Mouse (Mus musculus): ENCODE results near the gene Mturn. TPM values are rescaled to one million over a fixed set of nuclear protein-coding genes. Genes with fewer than 3 reads are reported as not detected.
A peak's percentile ranks its signal among the peaks of the same experiment; 100 is the strongest.

Gene Mturn
- polyA plus RNA-seq, 3 experiments from 2014 or later: 12.1 to 20.4 (median 17.0) TPM

GRCm38 (mm10) chr6:54731726-54732125 lies 50.3 kb downstream of the Mturn start:
- no peak for ATAC-seq

DNA sequence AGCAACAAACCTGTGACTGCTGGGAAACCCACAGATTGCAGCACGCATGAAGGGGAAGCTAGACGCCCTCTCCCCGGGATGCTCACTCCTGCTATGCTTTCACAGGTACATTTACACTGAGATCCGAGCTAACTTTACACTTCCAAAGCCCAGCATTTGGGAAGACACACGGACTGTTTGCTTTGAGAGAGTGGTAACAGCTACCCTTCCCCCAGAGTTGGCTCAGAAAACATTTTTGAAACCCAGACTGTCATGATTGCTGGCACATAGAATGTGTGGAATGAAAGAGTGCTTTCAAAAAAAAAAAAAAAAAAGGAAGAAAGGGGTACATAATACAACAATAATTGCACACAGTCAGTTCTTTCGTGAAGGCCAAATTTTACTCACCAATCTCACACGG lies 51.3 kb downstream of the Mturn start:
- no peak for ATAC-seq

- peak; percentile 41 for ATAC-seq
Measured at GRCm38 (mm10) chr6:54736126-54736525, 54.7 kb downstream of the Mturn start.

DNA sequence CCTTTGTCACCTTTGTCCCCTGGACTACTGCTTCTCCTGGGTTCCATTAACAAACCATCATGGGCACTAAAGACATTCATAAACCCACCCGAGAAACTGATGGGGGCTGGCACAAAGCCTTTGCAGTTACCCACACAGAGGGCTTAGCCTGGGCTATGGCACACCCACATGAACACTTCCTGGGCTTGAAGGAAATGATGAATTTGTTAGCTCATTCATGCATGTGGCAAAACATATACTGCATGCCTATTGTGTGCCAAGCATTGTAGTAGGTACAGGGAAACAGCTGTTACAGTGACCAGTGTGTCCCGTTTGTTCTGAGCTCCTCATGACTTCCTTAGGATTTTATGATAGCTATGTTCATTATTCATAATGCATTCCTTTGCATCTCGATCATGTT lies 55.8 kb downstream of the Mturn start:
- ATAC-seq: peak; percentile 56

DNA sequence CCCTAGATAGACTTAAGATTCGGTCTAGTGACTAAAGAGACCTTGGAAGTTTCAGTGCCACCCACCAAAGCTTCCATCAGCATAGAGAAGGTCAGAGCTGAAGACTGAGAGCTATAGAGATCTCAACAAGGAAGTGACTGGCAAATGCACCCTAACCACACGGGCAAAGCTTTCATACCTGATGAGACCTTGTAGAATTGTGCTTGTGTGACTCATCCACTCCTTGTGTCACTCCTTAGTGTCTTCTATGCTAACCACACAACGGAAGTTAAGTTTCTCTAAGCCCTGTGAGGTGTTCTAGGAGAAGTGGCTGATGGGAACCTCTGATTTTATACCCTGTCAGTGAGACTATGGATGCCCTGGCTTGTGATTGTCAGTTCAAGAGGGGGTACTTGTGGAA lies 56.3 kb downstream of the Mturn start:
- peak; percentile 97 for ATAC-seq

DNA sequence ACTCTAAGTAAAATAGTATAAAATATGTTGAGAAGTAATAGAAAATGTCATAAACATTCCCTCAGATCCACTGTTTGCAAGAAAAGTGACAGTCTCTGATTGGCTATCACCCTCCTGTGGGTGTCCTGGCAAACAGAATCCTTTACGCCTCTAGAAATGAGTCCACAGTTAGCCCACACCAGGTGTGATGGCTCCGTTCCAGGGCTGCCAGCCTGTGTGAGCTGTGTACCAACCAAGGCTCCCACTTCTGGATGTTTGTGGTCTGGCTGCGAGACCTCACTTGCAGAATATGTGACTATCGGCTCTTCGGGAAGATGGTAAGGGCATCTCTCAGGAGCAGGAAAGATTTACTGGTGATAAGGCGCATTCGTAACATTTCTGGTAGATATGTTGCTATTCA lies 67.6 kb downstream of the Mturn start:
- no peak for ATAC-seq

DNA sequence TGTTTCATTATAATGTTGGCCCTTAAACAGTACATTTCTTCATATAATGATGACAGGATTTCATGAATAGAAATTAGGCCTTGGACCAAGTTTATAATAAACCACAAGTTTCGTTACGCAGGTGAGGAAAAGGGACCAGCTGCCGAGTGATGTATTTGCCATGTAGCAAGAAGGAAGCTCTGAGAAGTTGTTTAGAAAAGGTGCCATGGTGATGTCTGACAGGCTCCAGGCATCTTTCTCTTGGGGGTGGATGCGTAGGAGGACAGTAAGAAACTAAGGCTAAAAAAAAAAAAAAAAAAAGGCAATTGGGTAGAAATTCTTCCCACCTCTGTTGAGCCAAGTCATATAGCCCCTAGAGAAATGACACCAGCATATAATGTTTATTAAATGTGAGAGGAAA lies 70.2 kb downstream of the Mturn start:
- ATAC-seq: peak; percentile 32

GRCm38 (mm10) chr6:54752076-54752475 lies 70.7 kb downstream of the Mturn start:
- ATAC-seq: peak; percentile 74

Other genes with a start within 250 kb of the Mturn start
- under 1 TPM in 1 of 3 experiments, not detected in 2; 0.13 TPM for gene Scrn1, start 115.1 kb upstream of the Mturn start, polyA plus RNA-seq (2017; shearing (Covaris generic))
- 1 to 10 TPM; 1.3 to 1.6 (median 1.5) TPM for gene Plekha8, start 86.5 kb upstream of the Mturn start, polyA plus RNA-seq (2017; shearing (Covaris generic))
- not detected for gene Fkbp14, start 84.3 kb upstream of the Mturn start, polyA plus RNA-seq (2017; shearing (Covaris generic))
- gene Znrf2, start 135.3 kb downstream of the Mturn start, polyA plus RNA-seq (2017; shearing (Covaris generic)): 10 to 100 TPM; 22.3 to 28.7 (median 23.7) TPM